Mouse (Mus musculus) common myeloid progenitor, adult 5-6 weeks (primary cell): ENCODE data around the gene Fgf11. TPM values are rescaled to one million over a fixed set of nuclear protein-coding genes. Genes with fewer than 3 reads are reported as not detected.

Experiments used
- ATAC-seq: replicated peaks from 2 replicates; pipeline ENCODE4 v1.8.0; 2016; ENCODE audit warnings: low read depth, mild to moderate bottlenecking, moderate TSS enrichment, inconsistent platforms; ENCODE audit not compliant: poor library complexity, severe bottlenecking
- total RNA-seq: library from RNA; stranded (forward); fragments of 200-1000, 187-1606 nt; gene quantifications from 2 replicates; pipeline ENCODE4 v1.2.3, GENCODE M21; 2017

Gene Fgf11
- total RNA-seq, 1 experiment from 2014 or later = 2.5 TPM

DNA sequence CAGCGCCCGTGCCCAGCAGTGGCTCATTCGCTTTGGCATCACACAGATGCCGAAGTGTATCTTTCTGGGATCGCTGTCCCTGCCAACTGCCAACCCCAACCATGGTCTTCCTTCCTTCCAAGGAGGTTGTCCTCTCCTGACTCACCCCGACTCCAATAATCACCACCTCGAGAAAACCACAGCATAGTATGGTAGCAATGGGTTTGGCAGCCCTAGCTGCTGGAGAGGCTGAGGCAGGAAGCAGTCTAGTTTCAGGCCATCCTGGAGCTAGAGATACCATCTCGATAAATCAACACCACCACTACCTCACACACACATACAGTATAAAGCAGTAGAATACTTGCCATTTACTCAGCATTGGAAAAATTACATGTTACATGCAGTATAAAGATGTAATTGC, 17.2 kb upstream of the Fgf11 start:
- no peak for ATAC-seq

DNA sequence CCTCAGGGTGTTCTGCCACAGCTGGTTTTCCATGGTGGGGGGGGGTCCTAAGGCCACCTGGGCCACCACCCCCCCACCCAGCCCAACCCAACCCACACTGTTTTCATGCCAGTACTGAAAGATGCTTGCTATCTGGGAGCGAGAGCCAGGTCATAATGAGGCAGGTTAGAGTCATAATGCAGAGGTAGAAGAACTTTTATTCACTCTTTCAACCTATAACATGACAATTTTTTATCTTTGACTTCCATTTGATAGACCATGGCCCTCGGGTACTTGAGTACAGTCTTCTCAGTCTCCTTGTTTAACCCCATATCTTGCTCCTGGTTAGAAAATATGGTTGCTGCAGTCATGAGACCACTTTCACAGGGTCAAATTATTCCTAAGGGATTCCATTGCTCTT, 16.7 kb upstream of the Fgf11 start, which contains the start of gene Spem2:
Spem2 (minus strand) TSS at position 101 of the 400 bp plus-strand sequence.
- no peak for ATAC-seq

- no peak for ATAC-seq
Observed at GRCm38 (mm10) chr11:69816520-69816919, 14.9 kb upstream of the Fgf11 start.

DNA sequence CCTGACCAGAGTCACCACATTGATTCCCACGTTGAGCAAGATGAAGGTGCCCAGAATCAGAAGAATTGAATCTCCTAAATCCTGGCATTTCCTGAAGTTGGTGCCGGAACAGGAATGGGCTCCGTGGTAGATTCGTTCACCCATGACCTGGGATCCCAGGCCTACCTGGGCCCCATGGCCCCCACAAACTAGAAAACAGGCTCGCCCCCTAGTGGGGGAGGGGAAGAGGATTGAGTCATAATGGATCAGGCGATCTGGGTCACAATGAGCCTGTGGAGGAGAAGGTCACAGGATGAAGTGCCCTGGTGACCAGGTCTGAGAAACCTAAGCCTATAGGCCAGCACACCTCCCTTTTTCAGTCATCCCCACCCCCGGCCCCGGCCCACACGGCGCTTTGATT, 13.5 kb upstream of the Fgf11 start, which contains the start of gene Gm39566:
Gm39566 (minus strand) TSS at position 144 of the 400 bp plus-strand sequence.
- no peak for ATAC-seq

GRCm38 (mm10) chr11:69810280-69810679, 8.6 kb upstream of the Fgf11 start:
- ATAC-seq = no peak

DNA sequence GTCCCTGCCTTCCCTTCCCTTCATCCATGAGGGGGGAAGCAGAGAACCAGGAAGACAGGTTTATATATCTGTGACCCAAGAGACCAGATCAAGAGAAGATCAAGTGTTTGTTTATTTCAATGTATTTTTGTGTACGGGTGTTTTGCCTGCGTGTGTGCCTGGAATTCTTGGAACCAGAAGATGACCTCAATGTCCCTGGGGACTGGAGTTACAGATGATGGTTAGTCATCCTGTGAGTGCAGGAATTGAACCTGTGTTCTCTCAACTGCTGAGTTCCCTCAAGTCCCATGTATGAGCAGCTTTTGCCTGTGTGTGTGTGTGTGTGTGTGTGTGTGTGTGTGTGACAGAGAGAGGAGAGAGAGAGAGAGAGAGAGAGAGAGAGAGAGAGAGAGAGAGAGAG, 6.0 kb upstream of the Fgf11 start:
- no peak for ATAC-seq

DNA sequence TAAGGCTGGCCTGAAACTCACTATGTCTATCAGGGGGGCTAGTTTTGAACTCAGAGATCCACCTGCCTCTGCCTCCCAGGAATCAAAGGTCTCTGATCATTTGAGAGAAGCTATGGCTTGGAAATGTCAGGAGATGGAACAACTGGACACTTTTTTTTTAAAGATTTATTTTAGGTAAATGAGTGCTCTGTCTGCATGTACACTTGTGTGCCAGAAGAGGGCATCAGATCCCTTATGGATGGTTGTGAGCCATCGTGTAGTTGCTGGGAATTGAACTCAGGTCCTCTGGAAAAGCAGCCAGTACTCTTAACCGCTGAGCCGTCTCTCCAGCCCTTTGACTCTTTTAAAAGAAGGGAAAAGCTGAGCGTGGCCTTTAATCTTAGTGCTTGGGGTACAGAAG, 4.7 kb upstream of the Fgf11 start:
- ATAC-seq = no peak

- ATAC-seq = no peak
Observed at GRCm38 (mm10) chr11:69804972-69805909, 3.6 kb upstream of the Fgf11 start, which contains the start of gene Tmem102. Gene Tmem102, minus strand, starts transcription at chr11:69805624.

DNA sequence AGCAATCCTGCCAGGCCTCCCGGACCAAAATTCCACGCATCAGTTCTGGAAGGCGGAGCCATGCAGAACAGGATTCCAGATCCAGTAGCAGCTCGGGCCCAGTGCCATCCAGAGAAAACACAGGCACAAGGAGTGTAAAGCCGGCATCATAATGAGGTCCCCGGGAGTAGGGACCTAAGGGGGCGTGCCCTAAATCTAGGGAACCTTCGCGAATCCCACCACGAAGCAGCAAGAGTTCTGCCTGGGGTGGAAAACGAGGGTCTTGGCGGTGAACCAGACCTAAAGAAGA, 2.9 kb upstream of the Fgf11 start:
- no peak for ATAC-seq

DNA sequence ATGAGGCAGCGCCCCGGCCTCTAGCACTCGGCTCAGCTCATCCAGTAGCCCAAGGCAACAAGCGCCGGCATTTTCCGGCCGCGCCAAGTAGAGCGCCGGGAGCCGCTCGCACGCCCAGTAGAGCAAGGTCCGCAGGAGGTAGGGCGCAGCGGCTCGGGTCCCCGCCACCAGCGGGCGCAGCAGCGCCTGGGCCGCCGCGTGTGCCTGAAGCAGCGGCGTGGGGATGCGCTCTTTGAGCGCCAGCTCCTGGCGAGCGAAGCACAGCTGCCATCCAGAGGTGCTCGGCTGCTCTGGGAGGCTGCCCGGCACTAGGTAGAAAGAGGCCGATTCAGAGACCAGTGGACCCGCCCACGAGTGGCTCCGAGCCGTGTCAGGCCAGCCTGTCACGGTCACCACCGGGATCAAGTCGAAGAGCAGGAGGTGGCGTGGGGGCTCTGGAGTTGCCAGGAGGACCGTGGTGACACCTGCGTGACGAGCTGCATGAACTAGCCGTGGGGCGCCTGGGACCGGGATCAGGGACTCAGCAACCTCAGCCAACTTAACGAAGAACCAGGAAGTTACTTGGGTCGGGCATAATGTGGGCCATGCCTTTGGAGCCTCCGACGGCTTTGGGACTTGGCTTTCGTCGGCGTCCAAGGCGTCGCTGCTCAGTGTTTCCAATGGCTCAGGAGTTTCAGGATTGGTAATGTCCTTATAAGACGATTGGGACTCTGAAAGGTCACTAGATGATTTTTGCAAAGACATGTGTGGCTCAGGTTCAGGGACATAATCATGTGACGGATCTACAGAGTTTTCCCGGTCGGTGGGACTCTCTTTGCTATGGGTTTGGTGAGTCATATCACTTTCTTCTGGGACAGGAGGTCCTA, 2.4 kb upstream of the Fgf11 start:
- ATAC-seq = peak; percentile 55

- ATAC-seq = no peak; the same call in 1 of the 2 replicates
Observed at GRCm38 (mm10) chr11:69803328-69803727, 1.7 kb upstream of the Fgf11 start.

GRCm38 (mm10) chr11:69802648-69803105, 1.0 kb upstream of the Fgf11 start:
- ATAC-seq = peak; percentile 52

- no peak for ATAC-seq
Observed at GRCm38 (mm10) chr11:69800392-69801197, 1.1 kb downstream of the Fgf11 start.

GRCm38 (mm10) chr11:69800138-69800391, 1.6 kb downstream of the Fgf11 start:
- ATAC-seq = no peak; the same call in 1 of the 2 replicates

GRCm38 (mm10) chr11:69799394-69800137, 2.1 kb downstream of the Fgf11 start:
- no peak for ATAC-seq

GRCm38 (mm10) chr11:69797924-69798323, 3.7 kb downstream of the Fgf11 start:
- ATAC-seq = no peak

DNA sequence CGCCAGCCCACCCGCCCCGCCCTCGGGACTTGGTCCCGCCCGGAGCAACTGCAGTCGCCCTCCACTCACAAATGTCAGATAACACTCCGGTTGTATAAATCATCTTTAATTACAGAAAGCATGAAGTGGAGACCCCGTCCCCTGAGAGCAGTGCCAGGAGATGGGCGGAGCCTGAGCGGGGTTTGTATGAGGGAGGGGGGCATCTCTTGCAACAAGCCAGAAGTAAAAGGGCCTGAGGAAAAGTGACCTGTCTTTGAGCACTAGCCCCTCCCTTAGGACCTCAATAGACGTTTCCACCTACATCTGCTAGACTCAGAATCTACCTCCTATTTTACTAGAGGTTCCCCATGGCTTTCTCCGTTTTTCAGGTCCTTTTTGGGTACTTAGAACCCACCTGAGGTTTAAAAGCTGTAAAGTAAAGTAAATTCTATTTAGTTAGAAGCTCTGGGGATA, 5.6 kb downstream of the Fgf11 start:
- ATAC-seq = no peak

DNA sequence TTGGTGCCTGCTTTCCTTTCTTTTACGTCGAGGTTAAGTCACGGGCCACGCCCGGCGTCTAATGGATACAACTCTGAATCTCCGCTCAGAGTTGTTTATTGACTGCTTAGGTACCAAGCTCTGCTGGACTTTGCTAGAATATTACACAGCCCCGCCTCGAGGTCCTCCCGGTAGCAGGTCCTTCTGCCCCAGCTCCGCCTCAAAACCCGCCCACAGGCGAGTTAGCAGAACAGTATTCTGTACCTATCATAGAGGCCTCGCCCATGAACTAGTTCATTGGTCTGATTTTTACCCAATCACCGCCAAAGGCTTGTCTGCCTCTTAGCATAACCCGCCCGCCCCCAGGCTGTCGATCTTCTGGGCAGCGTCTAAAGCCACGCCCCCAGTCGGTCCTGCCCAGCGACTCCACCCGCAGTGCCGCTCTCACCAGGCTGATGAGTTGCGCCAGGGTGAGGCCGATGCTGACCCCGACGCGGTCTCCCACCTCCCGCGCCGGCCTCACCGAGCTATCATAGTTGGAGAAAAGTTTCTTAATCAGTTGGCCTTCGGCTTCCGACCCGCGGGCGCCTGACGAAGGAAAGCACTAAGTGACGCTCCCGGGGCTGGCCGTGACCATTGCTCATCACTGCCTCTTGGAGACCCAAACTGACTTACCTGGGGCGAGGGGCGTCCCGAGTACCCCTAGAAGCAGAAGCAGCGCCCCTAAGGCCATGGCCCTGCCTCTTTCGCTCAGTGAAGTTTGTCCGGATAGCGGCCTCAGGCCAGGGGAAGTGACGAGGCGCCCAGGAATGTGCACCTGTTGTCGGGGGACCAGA, 6.3 kb downstream of the Fgf11 start, which contains the start of gene Chrnb1:
Chrnb1 (minus strand) TSS at position 776 of the 815 bp plus-strand sequence.
- ATAC-seq = peak; percentile 98
